Mouse (Mus musculus): Measurements from ENCODE around the gene Spata45. TPM values are rescaled to one million over a fixed set of nuclear protein-coding genes. Genes with fewer than 3 reads are reported as not detected.

The Spata45 gene
- not detected in 2 replicates for polyA plus RNA-seq (2015; fragmentation: Nextera tagmentation; extraction: Ambion mirVana)

DNA sequence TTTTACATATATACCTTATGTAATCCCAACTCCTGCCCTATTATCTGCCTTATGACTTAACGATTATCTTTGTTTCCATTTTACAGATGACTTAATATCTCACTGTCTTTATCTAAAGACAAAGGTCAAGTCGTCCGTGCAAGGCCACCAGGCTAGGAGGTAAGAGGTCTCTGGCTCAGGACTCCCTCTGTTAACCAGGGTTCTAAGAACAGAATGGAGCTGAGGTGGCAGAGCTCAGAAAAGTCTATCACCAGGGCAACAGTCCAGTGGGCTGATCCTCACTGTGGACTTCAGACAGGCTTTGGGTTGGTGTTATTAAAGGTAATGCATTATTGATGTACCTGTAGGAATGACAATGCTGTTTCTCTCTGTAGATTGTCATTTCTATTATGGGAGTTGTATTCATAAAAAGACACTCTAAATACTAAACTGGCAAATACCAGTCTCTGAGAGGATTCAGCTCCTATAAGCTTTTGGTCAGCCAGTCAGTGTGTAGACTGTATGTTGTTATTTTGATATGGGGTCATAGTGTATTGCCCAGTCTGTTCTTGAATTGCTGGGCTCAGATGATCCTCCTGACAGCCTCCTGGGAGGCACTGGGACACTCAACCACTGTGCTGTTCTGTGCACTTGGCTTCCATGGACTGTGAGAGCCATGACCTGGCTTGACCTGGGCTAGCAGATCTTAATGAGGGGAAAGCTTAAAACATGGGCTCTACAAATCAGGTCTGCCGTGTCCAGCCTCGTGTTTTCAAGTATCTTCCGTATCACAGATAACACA is at the start of gene Spata45:
Gene Spata45, plus strand, starts transcription at position 86 of the 781 bp plus-strand sequence.
- Histone ChIP-seq H3K27me3 (replicated peaks; ENCODE audit: control insufficient read depth, insufficient read depth, low read length) (no peaks in the 10 kb centered on the region), H3K4me3 (replicated peaks; ENCODE audit: low read length) (no peak within 1 kb of the TSS), H3K9me3 (ENCODE audit: control insufficient read depth, low read length) (no peaks in the 10 kb centered on the region), H3K36me3 (ENCODE audit: control insufficient read depth, insufficient read depth) (no peaks in the 10 kb centered on the region), H3K9ac (replicated peaks; ENCODE audit: low read depth, low read length) (no peak within 1 kb of the TSS), H3K27ac (ENCODE audit: low read length) (no peak within 1 kb of the TSS), H3K4me1 (replicated peaks; ENCODE audit: control insufficient read depth, insufficient read depth, low read length) (no peaks in the 10 kb centered on the region), H3K4me2 (ENCODE audit: low read length) (no peak within 1 kb of the TSS)
- ATAC-seq: no peak
- 79% methylated on average over 6 of the region's 6 CpGs for WGBS

DNA sequence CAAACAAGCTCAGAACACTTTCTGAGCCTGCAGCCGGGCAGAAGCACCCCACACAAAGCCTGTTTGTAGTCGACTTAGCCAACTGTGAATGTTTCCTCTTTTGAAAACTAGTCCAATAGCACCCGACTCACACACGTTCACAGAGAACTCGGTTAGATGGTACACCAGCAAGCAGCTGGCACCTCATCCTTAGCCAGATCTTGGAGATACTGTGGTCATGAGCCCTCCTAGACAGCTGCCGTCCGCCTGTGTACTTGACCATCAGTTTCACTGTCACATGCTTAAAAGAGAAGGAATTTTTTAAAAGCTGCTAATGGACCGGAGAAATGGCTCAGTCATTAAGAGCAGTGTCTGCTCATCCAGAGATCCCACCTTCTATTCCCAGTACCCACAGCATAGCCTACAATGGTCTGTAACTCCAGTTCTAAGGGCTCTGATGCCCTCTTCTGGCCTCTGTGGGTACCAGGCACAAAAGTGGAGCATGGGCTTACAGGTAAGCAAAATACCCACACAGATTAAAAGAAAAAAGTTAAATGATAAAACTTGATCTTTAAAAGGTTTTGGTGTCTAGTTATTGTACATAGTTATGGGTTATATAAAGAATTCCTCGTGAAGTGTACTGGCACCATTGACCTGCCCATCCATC is 46.9 kb upstream of the Spata45 start:
- Histone ChIP-seq H3K9ac (replicated peaks; ENCODE audit: low read depth, low read length) (no peak overlapping the region), H3K4me3 (replicated peaks; ENCODE audit: low read length) (no peak overlapping the region), H3K4me2 (ENCODE audit: low read length) (no peak overlapping the region), H3K27ac (ENCODE audit: low read length) (no peak overlapping the region), H3K36me3 (ENCODE audit: control insufficient read depth, insufficient read depth) (no peaks in the 10 kb centered on the region), H3K9me3 (ENCODE audit: control insufficient read depth, low read length) (no peaks in the 10 kb centered on the region), H3K27me3 (replicated peaks; ENCODE audit: control insufficient read depth, insufficient read depth, low read length) (no peaks in the 10 kb centered on the region), H3K4me1 (replicated peaks; ENCODE audit: control insufficient read depth, insufficient read depth, low read length) (no peaks in the 10 kb centered on the region)
- 82% methylated on average over 9 of the region's 9 CpGs for WGBS
- ATAC-seq: no peak

DNA sequence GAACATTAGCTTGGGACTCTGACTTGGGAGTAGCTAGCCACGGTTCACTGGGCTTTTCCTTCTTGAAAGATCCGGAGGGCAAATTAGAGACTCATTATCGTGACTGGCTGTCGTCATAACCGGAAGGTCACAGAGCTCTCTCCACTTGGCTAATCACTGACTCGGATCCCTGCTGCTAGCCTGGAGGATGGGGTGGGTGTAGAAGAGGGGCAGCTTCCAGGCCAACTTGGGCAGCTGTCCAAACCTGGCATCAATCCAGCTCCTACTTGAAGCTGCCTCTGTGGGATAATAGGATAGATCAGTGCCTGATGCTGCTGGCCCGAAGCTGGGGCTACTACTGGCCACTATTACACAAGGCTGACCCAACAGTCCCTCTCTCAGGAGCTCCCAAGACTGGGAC is 40.9 kb upstream of the Spata45 start:
- H3K9ac ChIP-seq (replicated peaks; ENCODE audit: low read depth, low read length): no peak overlapping the region
- H3K9me3 ChIP-seq (ENCODE audit: control insufficient read depth, low read length): peaks cover 6% of the 10 kb centered on the region
- no peaks in the 10 kb centered on the region for H3K27me3 ChIP-seq (replicated peaks; ENCODE audit: control insufficient read depth, insufficient read depth, low read length)
- no peak overlapping the region for H3K4me2 ChIP-seq (ENCODE audit: low read length)
- H3K27ac ChIP-seq (ENCODE audit: low read length): no peak overlapping the region
- no peak overlapping the region for H3K4me3 ChIP-seq (replicated peaks; ENCODE audit: low read length)
- ATAC-seq: no peak
- 38% methylated on average over 7 of the region's 7 CpGs for WGBS
- 0 out of 2 replicates have a peak, but pooled peaks cover 3% of the 10 kb centered on the region for H3K4me1 ChIP-seq (replicated peaks; ENCODE audit: control insufficient read depth, insufficient read depth, low read length)
- no peaks in the 10 kb centered on the region for H3K36me3 ChIP-seq (ENCODE audit: control insufficient read depth, insufficient read depth)

DNA sequence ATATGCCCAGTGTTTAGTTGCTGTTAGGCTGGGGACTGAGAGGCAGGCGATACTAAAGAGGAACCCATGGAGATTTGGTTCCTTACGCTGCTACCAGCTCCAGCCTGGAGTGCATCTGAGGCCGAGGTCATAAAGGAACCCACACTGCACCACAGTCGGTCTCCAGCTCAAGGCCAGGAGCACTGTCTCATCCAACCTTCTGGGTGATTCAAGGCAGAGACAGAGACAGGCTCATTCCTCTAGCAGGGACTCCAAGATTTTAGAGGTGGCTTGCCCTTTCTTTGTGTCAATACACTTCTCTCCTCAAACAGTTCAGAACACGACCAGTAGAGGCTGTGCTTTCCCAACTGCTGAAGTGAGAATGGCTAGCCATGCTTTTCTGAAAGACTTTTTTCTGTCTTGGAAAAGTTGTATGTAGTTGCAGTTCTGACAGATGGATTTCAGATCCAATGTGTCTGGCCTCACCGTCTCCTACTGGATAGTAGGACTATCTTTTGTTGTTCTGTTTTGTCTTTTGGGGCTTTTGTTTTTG is 40.0 kb upstream of the Spata45 start:
- ATAC-seq: no peak
- Histone ChIP-seq H3K9me3 (ENCODE audit: control insufficient read depth, low read length) (peaks cover 6% of the 10 kb centered on the region), H3K4me3 (replicated peaks; ENCODE audit: low read length) (no peak overlapping the region), H3K36me3 (ENCODE audit: control insufficient read depth, insufficient read depth) (no peaks in the 10 kb centered on the region), H3K4me1 (replicated peaks; ENCODE audit: control insufficient read depth, insufficient read depth, low read length) (0 out of 2 replicates have a peak, but pooled peaks cover 3% of the 10 kb centered on the region), H3K27me3 (replicated peaks; ENCODE audit: control insufficient read depth, insufficient read depth, low read length) (no peaks in the 10 kb centered on the region), H3K27ac (ENCODE audit: low read length) (no peak overlapping the region), H3K9ac (replicated peaks; ENCODE audit: low read depth, low read length) (no peak overlapping the region), H3K4me2 (ENCODE audit: low read length) (no peak overlapping the region)
- 72% methylated on average over 6 of the region's 6 CpGs for WGBS

DNA sequence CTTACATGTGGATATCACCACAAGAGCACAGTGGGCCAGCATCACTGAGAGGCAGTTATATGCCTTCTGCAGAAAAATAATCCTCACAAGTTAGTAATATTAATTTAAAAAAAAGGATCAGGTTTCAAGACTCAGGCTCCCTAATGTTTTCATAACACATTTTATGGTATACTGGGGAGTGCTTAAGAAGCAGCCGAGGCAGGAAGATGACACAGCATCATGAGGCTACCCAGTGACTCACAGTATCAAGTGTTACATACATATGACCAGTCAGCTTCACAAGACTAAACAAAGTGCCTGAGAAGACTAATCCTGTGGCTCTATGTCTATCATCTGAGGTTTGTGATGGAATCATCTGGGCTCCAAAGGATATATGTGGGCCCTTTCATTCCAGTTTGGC is 38.4 kb upstream of the Spata45 start:
- H3K4me1 ChIP-seq (replicated peaks; ENCODE audit: control insufficient read depth, insufficient read depth, low read length): 0 out of 2 replicates have a peak, but pooled peaks cover 3% of the 10 kb centered on the region
- H3K9me3 ChIP-seq (ENCODE audit: control insufficient read depth, low read length): peaks cover 6% of the 10 kb centered on the region
- H3K27ac ChIP-seq (ENCODE audit: low read length): no peak overlapping the region
- 88% methylated on average over 1 of the region's 1 CpGs for WGBS
- no peak overlapping the region for H3K4me2 ChIP-seq (ENCODE audit: low read length)
- no peak overlapping the region for H3K4me3 ChIP-seq (replicated peaks; ENCODE audit: low read length)
- H3K36me3 ChIP-seq (ENCODE audit: control insufficient read depth, insufficient read depth): no peaks in the 10 kb centered on the region
- ATAC-seq: no peak
- H3K27me3 ChIP-seq (replicated peaks; ENCODE audit: control insufficient read depth, insufficient read depth, low read length): no peaks in the 10 kb centered on the region
- H3K9ac ChIP-seq (replicated peaks; ENCODE audit: low read depth, low read length): no peak overlapping the region

DNA sequence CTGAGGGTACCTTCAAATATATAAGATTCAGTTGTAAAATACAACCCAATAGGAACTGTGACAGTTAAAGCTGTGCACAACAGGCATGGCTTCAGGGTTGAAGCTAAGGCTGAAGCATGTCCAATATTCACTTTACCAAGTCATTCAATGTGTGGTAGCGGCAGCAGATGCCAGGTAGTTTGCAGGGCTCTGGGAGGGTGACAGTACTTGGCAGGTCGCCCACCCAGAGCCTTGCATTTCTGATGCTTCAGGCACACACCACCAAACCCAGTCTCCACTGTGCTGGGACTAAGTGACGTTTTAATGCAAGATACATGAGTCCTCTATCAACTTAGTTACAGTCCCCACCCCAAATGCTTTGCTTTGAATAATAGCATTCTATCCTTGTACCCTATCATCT is 35.8 kb upstream of the Spata45 start:
- Histone ChIP-seq H3K27me3 (replicated peaks; ENCODE audit: control insufficient read depth, insufficient read depth, low read length) (no peaks in the 10 kb centered on the region), H3K4me1 (replicated peaks; ENCODE audit: control insufficient read depth, insufficient read depth, low read length) (0 out of 2 replicates have a peak, but pooled peaks cover under 1% of the 10 kb centered on the region), H3K9me3 (ENCODE audit: control insufficient read depth, low read length) (peaks cover 6% of the 10 kb centered on the region), H3K4me3 (replicated peaks; ENCODE audit: low read length) (no peak overlapping the region), H3K9ac (replicated peaks; ENCODE audit: low read depth, low read length) (no peak overlapping the region), H3K4me2 (ENCODE audit: low read length) (no peak overlapping the region), H3K36me3 (ENCODE audit: control insufficient read depth, insufficient read depth) (peaks cover 4% of the 10 kb centered on the region; the same call in 1 of the 2 replicates), H3K27ac (ENCODE audit: low read length) (no peak overlapping the region)
- ATAC-seq: no peak
- 56% methylated on average over 3 of the region's 3 CpGs for WGBS

DNA sequence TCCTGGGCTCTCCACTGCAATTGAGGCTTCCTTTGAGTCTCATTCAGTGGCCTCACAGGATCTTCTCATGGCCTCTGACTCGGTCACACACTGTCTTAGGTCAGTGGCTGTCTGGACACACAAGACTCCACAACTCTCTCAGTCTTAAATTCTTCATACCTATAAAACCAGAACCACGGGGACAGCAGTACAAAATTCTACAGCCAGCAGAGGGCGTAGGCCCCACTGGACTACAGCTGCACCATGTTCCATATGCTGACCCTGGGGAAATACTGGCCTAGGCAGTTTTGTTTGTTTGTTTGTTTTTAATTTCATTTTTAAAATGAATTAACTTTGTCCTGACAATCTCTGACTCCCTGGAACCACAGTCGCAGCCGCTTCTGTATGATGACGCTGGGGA is 34.2 kb upstream of the Spata45 start:
- Histone ChIP-seq H3K4me3 (replicated peaks; ENCODE audit: low read length) (no peak overlapping the region), H3K4me2 (ENCODE audit: low read length) (no peak overlapping the region), H3K4me1 (replicated peaks; ENCODE audit: control insufficient read depth, insufficient read depth, low read length) (no peaks in the 10 kb centered on the region), H3K27ac (ENCODE audit: low read length) (no peak overlapping the region), H3K27me3 (replicated peaks; ENCODE audit: control insufficient read depth, insufficient read depth, low read length) (no peaks in the 10 kb centered on the region), H3K36me3 (ENCODE audit: control insufficient read depth, insufficient read depth) (peaks cover 4% of the 10 kb centered on the region; the same call in 1 of the 2 replicates), H3K9ac (replicated peaks; ENCODE audit: low read depth, low read length) (no peak overlapping the region), H3K9me3 (ENCODE audit: control insufficient read depth, low read length) (peaks cover 6% of the 10 kb centered on the region)
- no peak for ATAC-seq
- WGBS: 61% methylated on average over 6 of the region's 6 CpGs

DNA sequence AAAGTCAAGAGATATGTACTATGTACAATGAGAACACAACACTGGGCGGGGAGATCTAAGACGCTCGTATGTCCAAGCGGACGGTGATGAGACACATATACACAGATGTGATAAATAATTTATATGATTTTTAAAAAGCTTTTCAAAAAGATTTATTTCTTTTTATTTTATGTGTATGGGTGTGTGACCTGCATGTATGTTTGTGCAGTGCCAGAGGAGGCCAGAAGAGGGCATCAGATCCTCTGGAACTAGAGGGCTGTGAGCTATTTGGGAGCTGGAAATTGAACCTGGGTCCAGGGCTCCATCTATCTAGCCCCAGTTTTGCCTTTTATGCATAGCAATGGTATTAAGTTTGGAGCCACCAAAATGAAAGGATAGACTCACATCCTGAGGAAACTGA is 27.7 kb upstream of the Spata45 start:
- Histone ChIP-seq H3K36me3 (ENCODE audit: control insufficient read depth, insufficient read depth) (peaks cover 30% of the 10 kb centered on the region), H3K27ac (ENCODE audit: low read length) (no peak overlapping the region), H3K4me3 (replicated peaks; ENCODE audit: low read length) (no peak overlapping the region), H3K27me3 (replicated peaks; ENCODE audit: control insufficient read depth, insufficient read depth, low read length) (no peaks in the 10 kb centered on the region), H3K4me1 (replicated peaks; ENCODE audit: control insufficient read depth, insufficient read depth, low read length) (no peaks in the 10 kb centered on the region), H3K9ac (replicated peaks; ENCODE audit: low read depth, low read length) (no peak overlapping the region), H3K4me2 (ENCODE audit: low read length) (no peak overlapping the region), H3K9me3 (ENCODE audit: control insufficient read depth, low read length) (no peaks in the 10 kb centered on the region)
- WGBS: 98% methylated on average over 5 of the region's 5 CpGs
- ATAC-seq: no peak

DNA sequence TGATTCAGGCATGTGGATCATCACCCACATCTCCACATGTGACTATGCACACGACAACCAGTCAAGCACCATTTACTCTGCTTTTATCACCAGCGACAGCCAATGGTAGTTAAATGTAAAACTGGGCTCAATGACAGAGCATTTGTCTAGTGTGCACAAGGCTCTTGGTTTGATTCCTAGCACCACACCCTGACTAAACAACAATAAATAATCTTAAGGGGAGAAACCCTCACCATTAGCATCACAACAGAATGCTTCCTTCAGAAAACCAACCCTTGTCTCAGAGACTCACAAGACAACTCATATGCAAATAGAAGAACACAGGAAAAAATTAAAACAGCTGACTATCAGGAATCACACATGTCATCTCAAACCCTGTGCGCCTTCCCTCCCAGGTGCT is 22.2 kb upstream of the Spata45 start:
- 98% methylated on average over 3 of the region's 3 CpGs for WGBS
- no peaks in the 10 kb centered on the region for H3K9me3 ChIP-seq (ENCODE audit: control insufficient read depth, low read length)

More for the DNA sequence above, 22.2 kb upstream of the Spata45 start:
- no peaks in the 10 kb centered on the region for H3K27me3 ChIP-seq (replicated peaks; ENCODE audit: control insufficient read depth, insufficient read depth, low read length)
- peaks cover 14% of the 10 kb centered on the region for H3K36me3 ChIP-seq (ENCODE audit: control insufficient read depth, insufficient read depth)
- no peaks in the 10 kb centered on the region for H3K4me1 ChIP-seq (replicated peaks; ENCODE audit: control insufficient read depth, insufficient read depth, low read length)
- no peak overlapping the region for H3K9ac ChIP-seq (replicated peaks; ENCODE audit: low read depth, low read length)
- ATAC-seq: no peak
- no peak overlapping the region for H3K27ac ChIP-seq (ENCODE audit: low read length)
- no peak overlapping the region for H3K4me3 ChIP-seq (replicated peaks; ENCODE audit: low read length)
- no peak overlapping the region for H3K4me2 ChIP-seq (ENCODE audit: low read length)
